Mouse (Mus musculus) CH12.LX (cell line): ENCODE data around the gene 4930426L09Rik. TPM values are rescaled to one million over a fixed set of nuclear protein-coding genes. Genes with fewer than 3 reads are reported as not detected.

Experiments
- DNase-seq: peaks from one replicate; pipeline ENCODE4 v3.0.0-alpha.2; 2013; ENCODE audit errors: extremely low read depth
- H3K27ac ChIP-seq: 2 replicates; pipeline ENCODE4 v1.5.1; 2012; ENCODE audit warnings: low read depth, mild to moderate bottlenecking, control low read depth, moderate library complexity; ENCODE audit not compliant: insufficient read depth
- H3K27me3 ChIP-seq: replicated peaks from 2 replicates; pipeline ENCODE3; 2012; ENCODE audit warnings: inconsistent platforms
- H3K36me3 ChIP-seq, 2 experiments: replicated peaks in 1 of 2; 2 replicates each; pipeline versions ENCODE3 to v1.6.1; 2012; ENCODE audit warnings: inconsistent platforms in 1 of 2, low read length in 1 of 2, mild to moderate bottlenecking in 1 of 2, mixed read lengths in 1 of 2, moderate library complexity in 1 of 2; ENCODE audit not compliant: control insufficient read depth in 1 of 2, insufficient read depth in 1 of 2
- H3K4me1 ChIP-seq, 2 experiments: 2 replicates each; pipeline ENCODE4 v1.6.1; 2012; ENCODE audit warnings: inconsistent platforms in 1 of 2, moderate library complexity in 1 of 2; ENCODE audit not compliant: insufficient read depth in 2 of 2, control insufficient read depth in 1 of 2
- H3K4me2 ChIP-seq: 2 replicates; pipeline ENCODE4 v1.6.1; 2012; ENCODE audit warnings: low read depth, mild to moderate bottlenecking, control low read depth; ENCODE audit not compliant: poor library complexity, insufficient read depth, severe bottlenecking
- H3K4me3 ChIP-seq, 3 experiments: fragments of 150-350 bp in 1 of 3; sonication (generic) in 1 of 3; replicated peaks in 1 of 3; 2 replicates each; pipeline versions ENCODE3 to v1.5.1; 2011 to 2012; ENCODE audit warnings: low read depth in 2 of 3, low read length in 2 of 3, mild to moderate bottlenecking in 2 of 3, moderate library complexity in 2 of 3, control low read depth in 1 of 3, improper control_type of control experiment in 1 of 3, inconsistent platforms in 1 of 3, mixed read lengths in 1 of 3; ENCODE audit not compliant: poor library complexity in 1 of 3
- H3K79me2 ChIP-seq: replicated peaks from 2 replicates; pipeline ENCODE4 v1.6.1; 2012; ENCODE audit warnings: mild to moderate bottlenecking, moderate library complexity; ENCODE audit not compliant: control insufficient read depth, poor library complexity, insufficient read depth, severe bottlenecking; ENCODE audit errors: extremely low read depth
- H3K9ac ChIP-seq: 2 replicates; pipeline ENCODE4 v1.6.1; 2012; ENCODE audit warnings: low read depth, mild to moderate bottlenecking, control low read depth, moderate library complexity; ENCODE audit not compliant: insufficient read depth
- H3K9me3 ChIP-seq: replicated peaks from 2 replicates; pipeline ENCODE3; 2012; ENCODE audit warnings: low read length, inconsistent platforms, mixed read lengths
- BHLHE40 ChIP-seq: IDR thresholded peaks from 2 replicates; pipeline ENCODE4 v1.6.1; 2011; ENCODE audit warnings: mild to moderate bottlenecking, low read depth, low read length, improper control_type of control experiment
- CHD1 ChIP-seq: IDR thresholded peaks from 2 replicates; pipeline ENCODE4 v1.6.1; 2012; ENCODE audit warnings: low read depth, low read length, improper control_type of control experiment, inconsistent platforms
- CHD2 ChIP-seq: IDR thresholded peaks from 2 replicates; pipeline ENCODE4 v1.6.1; 2011; ENCODE audit warnings: low read length, improper control_type of control experiment
- CTCF ChIP-seq, 2 experiments: IDR thresholded peaks in 1 of 2; conservative IDR thresholded peaks in 1 of 2; 2 replicates each; pipeline ENCODE4 v1.5.1; 2011 to 2012; ENCODE audit warnings: low read depth in 2 of 2, low read length in 2 of 2, improper control_type of control experiment in 1 of 2, inconsistent platforms in 1 of 2, mild to moderate bottlenecking in 1 of 2, moderate library complexity in 1 of 2
- EP300 ChIP-seq: IDR thresholded peaks from 2 replicates; pipeline ENCODE4 v1.6.1; 2011; ENCODE audit warnings: low read length, improper control_type of control experiment
- GABPA ChIP-seq: IDR thresholded peaks from 2 replicates; pipeline ENCODE4 v1.6.1; 2012; ENCODE audit warnings: low read depth, low read length, improper control_type of control experiment, inconsistent platforms; ENCODE audit not compliant: insufficient replicate concordance
- HCFC1 ChIP-seq: IDR thresholded peaks from 2 replicates; pipeline ENCODE4 v1.6.1; 2012; ENCODE audit warnings: low read depth, mild to moderate bottlenecking, inconsistent platforms, low read length, improper control_type of control experiment
- JUN ChIP-seq: IDR thresholded peaks from 2 replicates; pipeline ENCODE4 v1.6.1; 2011; ENCODE audit warnings: low read depth, mild to moderate bottlenecking, low read length, improper control_type of control experiment, moderate library complexity; ENCODE audit not compliant: insufficient read depth
- MAFK ChIP-seq: IDR thresholded peaks from 2 replicates; pipeline ENCODE4 v1.6.1; 2011; ENCODE audit warnings: low read length, improper control_type of control experiment; ENCODE audit not compliant: insufficient replicate concordance
- MAZ ChIP-seq: IDR thresholded peaks from 2 replicates; pipeline ENCODE4 v1.6.1; 2012; ENCODE audit warnings: low read depth, mild to moderate bottlenecking, inconsistent platforms, low read length, improper control_type of control experiment, moderate library complexity
- MEF2A ChIP-seq: IDR thresholded peaks from 2 replicates; pipeline ENCODE4 v1.6.1; 2014; ENCODE audit warnings: low read depth, mild to moderate bottlenecking, inconsistent platforms, low read length, improper control_type of control experiment, borderline replicate concordance
- MXI1 ChIP-seq: IDR thresholded peaks from 2 replicates; pipeline ENCODE4 v1.6.1; 2011; ENCODE audit warnings: mild to moderate bottlenecking, low read depth, low read length, improper control_type of control experiment
- MYC ChIP-seq: IDR thresholded peaks from 2 replicates; pipeline ENCODE4 v1.6.1; 2011; ENCODE audit warnings: low read depth, mild to moderate bottlenecking, improper control_type of control experiment, low read length
- PAX5 ChIP-seq: IDR thresholded peaks from 2 replicates; pipeline ENCODE4 v1.6.1; 2012; ENCODE audit warnings: low read length, inconsistent platforms, mixed read lengths
- RCOR1 ChIP-seq: conservative IDR thresholded peaks from 2 replicates; pipeline ENCODE4 v1.6.1; 2012; ENCODE audit warnings: low read depth, mild to moderate bottlenecking, inconsistent platforms, low read length, improper control_type of control experiment
- TCF12 ChIP-seq: IDR thresholded peaks from 2 replicates; pipeline ENCODE4 v1.6.1; 2014; ENCODE audit warnings: low read depth, mild to moderate bottlenecking, inconsistent platforms, low read length, improper control_type of control experiment
- UBTF ChIP-seq: IDR thresholded peaks from 2 replicates; pipeline ENCODE4 v1.6.1; 2012; ENCODE audit warnings: low read depth, mild to moderate bottlenecking, inconsistent platforms, low read length, improper control_type of control experiment, moderate library complexity
- USF1 ChIP-seq: IDR thresholded peaks from 2 replicates; pipeline ENCODE4 v1.6.1; 2014; ENCODE audit warnings: low read depth, mild to moderate bottlenecking, inconsistent platforms, low read length, improper control_type of control experiment
- USF2 ChIP-seq: conservative IDR thresholded peaks from 2 replicates; pipeline ENCODE4 v1.6.1; 2011; ENCODE audit warnings: low read depth, low read length, improper control_type of control experiment
- ZKSCAN1 ChIP-seq: IDR thresholded peaks from 2 replicates; pipeline ENCODE4 v1.6.1; 2012; ENCODE audit warnings: low read depth, inconsistent platforms, low read length, improper control_type of control experiment, borderline replicate concordance
- ZMIZ1 ChIP-seq: IDR thresholded peaks from 2 replicates; pipeline ENCODE4 v1.6.1; 2012; ENCODE audit warnings: low read depth, mild to moderate bottlenecking, inconsistent platforms, low read length, improper control_type of control experiment
- ZNF384 ChIP-seq: IDR thresholded peaks from 2 replicates; pipeline ENCODE4 v1.6.1; 2012; ENCODE audit warnings: low read depth, low read length, improper control_type of control experiment, inconsistent platforms
- dilution Hi-C: fragments of 300-500 bp; cut with MboI; formaldehyde crosslinking; loops from 2 replicates; pipeline ENCODE4 v1.14.3; 2020; ENCODE audit warnings: low sequenced_read_pairs; ENCODE audit not compliant: extremely low pct_unique_long_range_greater_than_20kb, extremely low pct_ligation_motif_present
- in situ Hi-C: fragments of 300-500 bp; cut with MboI; formaldehyde crosslinking; loops from 3 replicates; pipeline ENCODE4 v1.14.3; 2019; ENCODE audit warnings: low sequenced_read_pairs, low pct_ligation_motif_present, low pct_unique_long_range_greater_than_20kb, mixed read lengths
- polyA plus RNA-seq: library from polyadenylated mRNA; unstranded; fragments of >175 nt; gene quantifications from 2 replicates; pipeline ENCODE4 v1.2.1, GENCODE M21; 2012; ENCODE audit warnings: low read depth; ENCODE audit not compliant: insufficient read length
- total RNA-seq, 2 experiments: library from RNA; depleted of rRNA; stranded (reverse); fragments of 300-350 nt in 1 of 2; fragments of >200 nt in 1 of 2; gene quantifications; 2 replicates each; pipeline ENCODE4 v1.2.3; 2012 to 2014

4930426L09Rik gene
- total and polyA plus RNA-seq, 3 experiments = 0.26 to 0.31 (median 0.30) TPM

DNA sequence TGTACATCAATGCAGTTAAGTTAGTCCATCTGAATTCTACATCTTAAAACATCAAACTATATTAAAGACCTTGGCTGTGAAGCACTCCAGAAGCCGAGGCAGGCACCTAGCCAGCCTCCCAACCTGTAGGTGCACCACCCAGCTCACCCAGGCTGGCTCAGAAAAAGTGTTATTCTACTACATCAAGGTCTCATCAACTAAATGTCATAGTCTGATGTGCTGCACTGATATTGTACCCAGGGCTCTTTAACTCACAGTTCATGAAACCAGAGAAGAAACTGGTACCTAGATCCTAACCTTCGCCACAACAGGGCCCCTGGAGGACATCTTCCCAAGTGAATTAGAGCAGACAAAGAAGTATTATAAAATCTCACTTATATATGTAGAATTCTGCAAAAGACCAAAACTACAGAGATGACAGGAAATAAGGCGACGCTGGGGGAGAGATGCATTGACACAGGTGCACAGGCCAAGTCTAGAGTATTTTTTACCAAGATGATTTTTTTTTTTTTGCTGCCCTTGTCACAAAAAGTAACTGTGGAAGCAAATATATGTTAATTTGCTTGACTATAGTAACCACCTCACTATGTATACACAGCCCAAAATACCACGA is 30.6 kb upstream of the 4930426L09Rik start:
- Histone ChIP-seq H3K9ac (no peak overlapping the region), H3K79me2 (peaks cover 3% of the 10 kb centered on the region; the same call in 1 of the 2 replicates), H3K9me3 (peaks cover under 1% of the 10 kb centered on the region), H3K27me3 (no peaks in the 10 kb centered on the region), H3K27ac (no peak overlapping the region), H3K4me3 (no peak overlapping the region), H3K36me3 (peaks cover 0 to 41% of the 10 kb centered on the region in 2 experiments), H3K4me2 (no peak overlapping the region)
- in situ Hi-C loops = no loop called here
- no peak for TF ChIP-seq TCF12
- no peak for TF ChIP-seq UBTF
- no peak for TF ChIP-seq MXI1
- no peak for TF ChIP-seq PAX5
- TF ChIP-seq USF1 = no peak
- no peak for TF ChIP-seq CTCF (conservative IDR thresholded peaks at IDR 0.05 in 1 of 2, IDR thresholded peaks at IDR 0.05 in 1 of 2; ENCODE audit: low read depth in 2 of 2, low read length in 2 of 2)
- TF ChIP-seq HCFC1 = no peak
- no peak for TF ChIP-seq MAZ
- no peak for TF ChIP-seq MEF2A
- TF ChIP-seq MAFK = no peak
- TF ChIP-seq CHD2 = no peak
- TF ChIP-seq USF2 = no peak
- no peak for TF ChIP-seq EP300
- TF ChIP-seq CHD1 = no peak
- no peak for TF ChIP-seq ZKSCAN1
- TF ChIP-seq JUN = no peak
- TF ChIP-seq, all 38 proteins: peak for 0
- peaks cover 0 to 52% of the 10 kb centered on the region in 2 experiments; a peak in 2 of 4 replicates for H3K4me1 ChIP-seq
- dilution Hi-C loops = no loop called here
- DNase-seq = no peak

DNA sequence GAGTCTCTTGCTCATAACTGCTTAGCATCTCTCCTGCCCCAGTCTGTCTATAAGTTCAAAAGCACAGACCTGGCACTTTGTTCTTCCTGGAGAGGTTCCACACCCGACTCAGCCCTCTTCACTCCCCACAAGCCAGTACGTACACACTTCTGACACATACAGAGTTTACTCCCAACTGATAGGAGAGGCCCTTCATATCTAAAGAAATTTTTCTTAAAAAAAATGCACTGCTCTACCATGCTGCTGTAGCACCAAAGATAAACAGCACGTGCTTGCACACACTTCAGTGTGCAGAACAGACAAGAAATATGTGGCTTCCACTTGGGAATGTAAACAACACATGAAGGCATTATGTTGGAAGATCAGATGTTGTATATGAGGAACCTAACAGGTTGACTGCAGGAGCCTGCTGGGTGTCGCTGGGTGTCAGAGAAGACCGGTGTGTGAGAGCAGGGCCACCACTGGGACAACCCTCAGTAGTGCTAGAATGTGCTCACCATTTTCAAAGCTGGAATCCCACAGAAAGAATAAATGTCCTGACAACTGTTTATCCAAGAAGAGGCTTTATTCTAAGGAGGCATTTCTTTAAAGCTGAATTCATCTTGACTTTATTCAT is 29.0 kb upstream of the 4930426L09Rik start:
- dilution Hi-C loops = no loop called here
- H3K9me3 ChIP-seq = peaks cover 14% of the 10 kb centered on the region
- no peaks in the 10 kb centered on the region for H3K27me3 ChIP-seq
- DNase-seq = no peak
- no peak overlapping the region for H3K27ac ChIP-seq
- in situ Hi-C loops = no loop called here
- peaks cover 0 to 45% of the 10 kb centered on the region in 2 experiments for H3K36me3 ChIP-seq
- TF ChIP-seq GABPA (no peak), MEF2A (no peak), EP300 (no peak), USF1 (no peak), JUN (no peak), ZMIZ1 (no peak), MAZ (no peak), MYC (no peak), ZNF384 (no peak), BHLHE40 (no peak), TCF12 (no peak), RCOR1 (no peak)
- H3K9ac ChIP-seq = no peak overlapping the region
- no peak overlapping the region for H3K4me2 ChIP-seq
- H3K4me1 ChIP-seq = peaks cover 0 to 39% of the 10 kb centered on the region in 2 experiments; a peak in 2 of 4 replicates
- H3K4me3 ChIP-seq = no peak overlapping the region
- peaks cover 3% of the 10 kb centered on the region; the same call in 1 of the 2 replicates for H3K79me2 ChIP-seq
